Mouse (Mus musculus): ENCODE results near the gene Col3a1. TPM values are rescaled to one million over a fixed set of nuclear protein-coding genes. Genes with fewer than 3 reads are reported as not detected.

Gene Col3a1
- polyA plus RNA-seq, 1 experiment: 173 TPM

GRCm38 (mm10) chr1:45315767-45316528 lies 4.6 kb downstream of the Col3a1 start:
- DNase-seq (ENCODE audit: low read depth): peak; percentile 5
- TF ChIP-seq CTCF (IDR thresholded peaks at IDR 0.05; ENCODE audit: borderline replicate concordance, extremely low read depth, insufficient read depth, insufficient read length) (no peak), POLR2A (IDR thresholded peaks at IDR 0.05; ENCODE audit: borderline replicate concordance, extremely low read depth, insufficient read depth, insufficient read length, poor library complexity, severe bottlenecking) (no peak)

- no peak for DNase-seq (ENCODE audit: low read depth)
- TF ChIP-seq POLR2A (IDR thresholded peaks at IDR 0.05; ENCODE audit: borderline replicate concordance, extremely low read depth, insufficient read depth, insufficient read length, poor library complexity, severe bottlenecking): no peak
- no peak for TF ChIP-seq CTCF (IDR thresholded peaks at IDR 0.05; ENCODE audit: borderline replicate concordance, extremely low read depth, insufficient read depth, insufficient read length)
Observed at GRCm38 (mm10) chr1:45318241-45318640, 6.9 kb downstream of the Col3a1 start.

- DNase-seq (ENCODE audit: low read depth): no peak
- TF ChIP-seq CTCF (IDR thresholded peaks at IDR 0.05; ENCODE audit: borderline replicate concordance, extremely low read depth, insufficient read depth, insufficient read length) (no peak), POLR2A (IDR thresholded peaks at IDR 0.05; ENCODE audit: borderline replicate concordance, extremely low read depth, insufficient read depth, insufficient read length, poor library complexity, severe bottlenecking) (no peak)
Observed at GRCm38 (mm10) chr1:45320861-45321260, 9.5 kb downstream of the Col3a1 start.

GRCm38 (mm10) chr1:45329149-45329548 lies 17.8 kb downstream of the Col3a1 start:
- no peak for DNase-seq (ENCODE audit: low read depth)
- no peak for TF ChIP-seq CTCF (IDR thresholded peaks at IDR 0.05; ENCODE audit: borderline replicate concordance, extremely low read depth, insufficient read depth, insufficient read length)
- no peak for TF ChIP-seq POLR2A (IDR thresholded peaks at IDR 0.05; ENCODE audit: borderline replicate concordance, extremely low read depth, insufficient read depth, insufficient read length, poor library complexity, severe bottlenecking)

- DNase-seq (ENCODE audit: low read depth): no peak
- TF ChIP-seq CTCF (IDR thresholded peaks at IDR 0.05; ENCODE audit: borderline replicate concordance, extremely low read depth, insufficient read depth, insufficient read length): no peak
Observed at GRCm38 (mm10) chr1:45355944-45356343, 44.6 kb downstream of the Col3a1 start.

GRCm38 (mm10) chr1:45358020-45358419 lies 46.7 kb downstream of the Col3a1 start:
- TF ChIP-seq CTCF (IDR thresholded peaks at IDR 0.05; ENCODE audit: borderline replicate concordance, extremely low read depth, insufficient read depth, insufficient read length): no peak
- no peak for TF ChIP-seq POLR2A (IDR thresholded peaks at IDR 0.05; ENCODE audit: borderline replicate concordance, extremely low read depth, insufficient read depth, insufficient read length, poor library complexity, severe bottlenecking)
- DNase-seq (ENCODE audit: low read depth): no peak

- TF ChIP-seq POLR2A (IDR thresholded peaks at IDR 0.05; ENCODE audit: borderline replicate concordance, extremely low read depth, insufficient read depth, insufficient read length, poor library complexity, severe bottlenecking): no peak
- TF ChIP-seq CTCF (IDR thresholded peaks at IDR 0.05; ENCODE audit: borderline replicate concordance, extremely low read depth, insufficient read depth, insufficient read length): no peak
- DNase-seq (ENCODE audit: low read depth): no peak
Observed at GRCm38 (mm10) chr1:45359147-45359546, 47.8 kb downstream of the Col3a1 start.

- TF ChIP-seq POLR2A (IDR thresholded peaks at IDR 0.05; ENCODE audit: borderline replicate concordance, extremely low read depth, insufficient read depth, insufficient read length, poor library complexity, severe bottlenecking) (no peak), CTCF (IDR thresholded peaks at IDR 0.05; ENCODE audit: borderline replicate concordance, extremely low read depth, insufficient read depth, insufficient read length) (no peak)
- no peak for DNase-seq (ENCODE audit: low read depth)
Observed at GRCm38 (mm10) chr1:45359673-45360072, 48.3 kb downstream of the Col3a1 start.

GRCm38 (mm10) chr1:45363274-45363673 lies 51.9 kb downstream of the Col3a1 start:
- TF ChIP-seq POLR2A (IDR thresholded peaks at IDR 0.05; ENCODE audit: borderline replicate concordance, extremely low read depth, insufficient read depth, insufficient read length, poor library complexity, severe bottlenecking) (no peak), CTCF (IDR thresholded peaks at IDR 0.05; ENCODE audit: borderline replicate concordance, extremely low read depth, insufficient read depth, insufficient read length) (no peak)
- no peak for DNase-seq (ENCODE audit: low read depth)

GRCm38 (mm10) chr1:45365427-45365826 lies 54.1 kb downstream of the Col3a1 start:
- no peak for DNase-seq (ENCODE audit: low read depth)
- TF ChIP-seq CTCF (IDR thresholded peaks at IDR 0.05; ENCODE audit: borderline replicate concordance, extremely low read depth, insufficient read depth, insufficient read length) (no peak), POLR2A (IDR thresholded peaks at IDR 0.05; ENCODE audit: borderline replicate concordance, extremely low read depth, insufficient read depth, insufficient read length, poor library complexity, severe bottlenecking) (no peak)

- DNase-seq (ENCODE audit: low read depth): no peak
- TF ChIP-seq POLR2A (IDR thresholded peaks at IDR 0.05; ENCODE audit: borderline replicate concordance, extremely low read depth, insufficient read depth, insufficient read length, poor library complexity, severe bottlenecking) (no peak), CTCF (IDR thresholded peaks at IDR 0.05; ENCODE audit: borderline replicate concordance, extremely low read depth, insufficient read depth, insufficient read length) (no peak)
Observed at GRCm38 (mm10) chr1:45379992-45380690, 68.8 kb downstream of the Col3a1 start.

- no peak for TF ChIP-seq POLR2A (IDR thresholded peaks at IDR 0.05; ENCODE audit: borderline replicate concordance, extremely low read depth, insufficient read depth, insufficient read length, poor library complexity, severe bottlenecking)
- no peak for TF ChIP-seq CTCF (IDR thresholded peaks at IDR 0.05; ENCODE audit: borderline replicate concordance, extremely low read depth, insufficient read depth, insufficient read length)
- DNase-seq (ENCODE audit: low read depth): peak; percentile 1
Observed at GRCm38 (mm10) chr1:45381866-45382265, 70.5 kb downstream of the Col3a1 start.

Other genes starting within 250 kb of the Col3a1 start
- 11.4 and 24.5 TPM in 2 replicates for gene Col5a2, start 191.7 kb downstream of the Col3a1 start, polyA plus RNA-seq (2012; rRNA removed)

Measured in brain, embryonic 14.5 days (tissue).